In genomic region chr17:46963186-46963585, GRCm38 (mm10) we compare ENCODE assay signal across 28 mouse cellular contexts. TPM values are rescaled to one million over a fixed set of nuclear protein-coding genes. Genes with fewer than 3 reads are reported as not detected.
DNase-seq lines count a peak whose midpoint lies in the region; ATAC-seq and TF ChIP-seq lines count a peak whose summit lies in the region.
"Had no signal": no experiment of that assay in that cellular context is flagged by ENCODE, and none has a peak within 500 bp of the region (broad histone marks: within the 10 kb centered on the region; RNA-seq: fewer than 3 reads in every experiment).

No protein-coding gene starts in this region.

- ATAC-seq in heart, embryonic 12.5 days (ENCODE audit: insufficient number of reproducible peaks, low FRiP score), result no peak
- ATAC-seq: forebrain, embryonic 14.5 days; intestine, postnatal 0 days; liver, embryonic 12.5 days had no signal

- no peaks in the 10 kb centered on the region for H3K27me3 ChIP-seq in heart, embryonic 12.5 days (replicated peaks)
- H3K27me3 ChIP-seq: hindbrain, embryonic 12.5 days; limb, embryonic 13.5 days; liver, embryonic 12.5 days; neural tube, embryonic 12.5 days had no signal

- no peaks in the 10 kb centered on the region for H3K4me1 ChIP-seq in heart, embryonic 12.5 days (replicated peaks)
- H3K4me1 ChIP-seq: hindbrain, embryonic 12.5 days; limb, embryonic 13.5 days; neural tube, embryonic 12.5 days had no signal

- H3K27ac ChIP-seq in heart, embryonic 12.5 days (ENCODE audit: poor library complexity, severe bottlenecking), result no peak overlapping the region
- no peak overlapping the region for H3K27ac ChIP-seq in layer of hippocampus, adult 2 months
- H3K27ac ChIP-seq: heart, adult 2 months; hindbrain, embryonic 12.5 days; limb, embryonic 13.5 days; liver, embryonic 12.5 days; neural tube, embryonic 12.5 days; stomach, postnatal 0 days had no signal

- no peaks in the 10 kb centered on the region for H3K9me3 ChIP-seq in heart, embryonic 12.5 days (replicated peaks)
- H3K9me3 ChIP-seq: hindbrain, embryonic 12.5 days; limb, embryonic 13.5 days; liver, embryonic 12.5 days; neural tube, embryonic 12.5 days had no signal

- peaks cover 94% of the 10 kb centered on the region for H3K36me3 ChIP-seq in heart, embryonic 12.5 days

- peak; percentile 24 for DNase-seq in adrenal gland, postnatal 10 days
- no peak for DNase-seq in adrenal gland, postnatal 25 days
- DNase-seq in heart, adult 11 months, result peak; percentile 85
- peak; percentile 44 for DNase-seq in brain, adult 2 months (ENCODE audit: low read depth, low spot score)
- DNase-seq in cerebellum, postnatal 25 days, result peak; percentile 44 to 74
- no peak for DNase-seq in layer of hippocampus, adult 2 months (ENCODE audit: low spot score in 2 of 2)
- no peak for DNase-seq in kidney, adult 18-20 months
- DNase-seq: gastrocnemius, postnatal 25 days; heart, adult 2 months; lung, adult 18-20 months; midbrain, embryonic 14.5 days; right cerebral cortex, postnatal 14 days had no signal

- no peak for TF ChIP-seq CTCF in layer of hippocampus, adult 2 months (conservative IDR thresholded peaks at IDR 0.05)

- no peak overlapping the region for H3K9ac ChIP-seq in heart, embryonic 12.5 days
- H3K9ac ChIP-seq: hindbrain, embryonic 12.5 days; limb, embryonic 13.5 days; liver, embryonic 12.5 days; neural tube, embryonic 12.5 days had no signal

- 92% methylated on average over 13 of the region's 13 CpGs for WGBS in heart, embryonic 12.5 days

- H3K4me2 ChIP-seq in heart, embryonic 12.5 days, result no peak overlapping the region
- H3K4me2 ChIP-seq: hindbrain, embryonic 12.5 days; limb, embryonic 13.5 days; liver, embryonic 12.5 days; neural tube, embryonic 12.5 days had no signal

- no peak overlapping the region for H3K4me3 ChIP-seq in heart, embryonic 12.5 days
- no peak overlapping the region for H3K4me3 ChIP-seq in layer of hippocampus, adult 2 months
- H3K4me3 ChIP-seq: heart, adult 2 months; hindbrain, embryonic 12.5 days; limb, embryonic 13.5 days; liver, embryonic 12.5 days; neural tube, embryonic 12.5 days had no signal

RNA-seq across cellular contexts. Expression of gene Ubr2, which starts 47.2 kb away (rescaled TPM):
- 10 to 100 TPM; 55.9 to 63.7 TPM for total RNA-seq in adrenal gland, postnatal 10 days (2021)
- total RNA-seq in adrenal gland, postnatal 25 days (2021), result 92.6 and 99.3 TPM in 2 replicates
- polyA plus RNA-seq in heart, embryonic 12.5 days (2016; fragmentation: Nextera tagmentation; extraction: Ambion mirVana), result 20.2 and 20.7 TPM in 2 replicates
- total RNA-seq in layer of hippocampus, adult 2 months (2021), result 10 to 100 TPM; 61.0 to 63.7 TPM

RNA-seq across cellular contexts. Expression of gene Prph2, which starts 52.9 kb away (rescaled TPM):
- total RNA-seq in adrenal gland, postnatal 10 days (2021), result not detected
- not detected in 2 replicates for total RNA-seq in adrenal gland, postnatal 25 days (2021)
- polyA plus RNA-seq in heart, embryonic 12.5 days (2016; fragmentation: Nextera tagmentation; extraction: Ambion mirVana), result not detected in 2 replicates
- not detected for total RNA-seq in layer of hippocampus, adult 2 months (2021)
- total RNA-seq: gastrocnemius, postnatal 25 days; heart, adult 2 months; heart, postnatal 25 days; layer of hippocampus, postnatal 14 days; left cerebral cortex, postnatal 10 days; megakaryocyte, adult 5-6 weeks had no signal
- polyA plus RNA-seq: embryonic facial prominence, embryonic 14.5 days; forebrain, embryonic 14.5 days; heart, adult 2 months; heart, embryonic 14.5 days; hindbrain, embryonic 12.5 days; intestine, postnatal 0 days; large intestine, adult 2 months; limb, embryonic 13.5 days; liver, embryonic 12.5 days; midbrain, embryonic 14.5 days; neural tube, embryonic 12.5 days; stomach, postnatal 0 days; thymus, postnatal 0 days had no signal

Comparison
In these comparisons a context has a peak if more than half of its experiments do, and no peak if none do; other contexts are left out.
1. DNase-seq: peak in adrenal gland, postnatal 10 days (single experiment), heart, adult 11 months (single experiment), brain, adult 2 months (single experiment) and cerebellum, postnatal 25 days (2 of 2); none in adrenal gland, postnatal 25 days (single experiment), layer of hippocampus, adult 2 months (0 of 2) and kidney, adult 18-20 months (single experiment).